Comparison of ENCODE assay signal across 7 mouse cellular contexts in the genomic region with DNA sequence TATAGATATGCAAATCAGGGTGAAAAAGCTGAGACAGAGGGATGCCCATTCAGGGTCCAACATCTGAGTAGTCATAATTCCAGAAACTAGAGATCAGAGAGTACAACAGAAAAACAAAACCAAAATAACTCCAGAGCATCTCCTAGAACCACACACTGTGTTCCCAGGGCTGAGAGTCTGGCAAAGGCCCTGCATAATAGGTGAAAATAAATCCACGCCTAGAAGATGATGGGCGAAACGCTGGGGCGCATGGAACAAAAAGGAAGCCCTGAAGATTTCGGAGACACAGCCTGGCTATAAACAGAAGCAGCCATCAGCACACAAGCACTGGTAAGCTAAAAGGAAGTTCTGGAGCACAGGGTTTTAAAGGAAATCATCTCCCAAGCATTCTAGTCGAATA. TPM values are rescaled to one million over a fixed set of nuclear protein-coding genes. Genes with fewer than 3 reads are reported as not detected.
DNase-seq lines count a peak whose midpoint lies in the region; ATAC-seq and TF ChIP-seq lines count a peak whose summit lies in the region.

No protein-coding gene starts in this region.

- no peaks in the 10 kb centered on the region for H3K36me3 ChIP-seq in hindbrain, embryonic 10.5 days
- H3K36me3 ChIP-seq in hindbrain, postnatal 0 days (ENCODE audit: insufficient read depth, low read length), result no peaks in the 10 kb centered on the region
- H3K36me3 ChIP-seq in neural tube, embryonic 13.5 days, result no peaks in the 10 kb centered on the region
- H3K36me3 ChIP-seq in intestine, embryonic 14.5 days (ENCODE audit: control insufficient read depth, insufficient read depth, low read length), result no peaks in the 10 kb centered on the region

- peaks cover 12% of the 10 kb centered on the region for H3K27me3 ChIP-seq in hindbrain, embryonic 10.5 days (ENCODE audit: insufficient read depth, poor library complexity, severe bottlenecking)
- no peaks in the 10 kb centered on the region for H3K27me3 ChIP-seq in hindbrain, postnatal 0 days (ENCODE audit: insufficient read depth, low read length)
- no peaks in the 10 kb centered on the region for H3K27me3 ChIP-seq in neural tube, embryonic 13.5 days
- H3K27me3 ChIP-seq in intestine, embryonic 14.5 days (replicated peaks; ENCODE audit: control insufficient read depth, insufficient read depth, low read length), result no peaks in the 10 kb centered on the region

- peak overlapping the region; percentile 75 for H3K27ac ChIP-seq in hindbrain, embryonic 10.5 days
- no peak overlapping the region; the same call in 1 of the 2 replicates for H3K27ac ChIP-seq in hindbrain, postnatal 0 days
- H3K27ac ChIP-seq in neural tube, embryonic 13.5 days (replicated peaks), result peak overlapping the region; percentile 49
- H3K27ac ChIP-seq in intestine, embryonic 14.5 days (ENCODE audit: low read depth), result peak overlapping the region; percentile 85

- no peaks in the 10 kb centered on the region for H3K9me3 ChIP-seq in hindbrain, embryonic 10.5 days
- H3K9me3 ChIP-seq in hindbrain, postnatal 0 days (ENCODE audit: low read length), result no peaks in the 10 kb centered on the region
- no peaks in the 10 kb centered on the region for H3K9me3 ChIP-seq in neural tube, embryonic 13.5 days
- H3K9me3 ChIP-seq in intestine, embryonic 14.5 days (ENCODE audit: control insufficient read depth, low read length), result no peaks in the 10 kb centered on the region

- no peak for TF ChIP-seq CTCF in hindbrain, postnatal 0 days (IDR thresholded peaks at IDR 0.05; ENCODE audit: low read depth)

- WGBS in hindbrain, embryonic 10.5 days, result 82% methylated on average over 6 of the region's 6 CpGs
- 70% methylated on average over 6 of the region's 6 CpGs for WGBS in hindbrain, postnatal 0 days
- WGBS in neural tube, embryonic 13.5 days, result 62% methylated on average over 6 of the region's 6 CpGs
- 52% methylated on average over 6 of the region's 6 CpGs for WGBS in intestine, embryonic 14.5 days

- no peak for DNase-seq in hindbrain, embryonic 10.5 days (ENCODE audit: low spot score)
- no peak for DNase-seq in hindbrain, postnatal 0 days (ENCODE audit: low spot score)
- no peak for DNase-seq in neural tube, embryonic 10.5 days (ENCODE audit: extremely low spot score, low spot score)
- DNase-seq in intestine, embryonic 14.5 days (ENCODE audit: low spot score), result no peak
- no peak for DNase-seq in thymus, adult 18-20 months

- H3K4me2 ChIP-seq in hindbrain, postnatal 0 days (ENCODE audit: low read depth, low read length), result no peak overlapping the region
- no peak overlapping the region for H3K4me2 ChIP-seq in neural tube, embryonic 13.5 days
- H3K4me2 ChIP-seq in intestine, embryonic 14.5 days (ENCODE audit: low read length), result peak overlapping the region; percentile 20

- no peak overlapping the region for H3K4me3 ChIP-seq in hindbrain, embryonic 10.5 days
- no peak overlapping the region for H3K4me3 ChIP-seq in hindbrain, postnatal 0 days (ENCODE audit: low read length)
- no peak overlapping the region for H3K4me3 ChIP-seq in neural tube, embryonic 13.5 days
- no peak overlapping the region for H3K4me3 ChIP-seq in intestine, embryonic 14.5 days (ENCODE audit: low read depth, low read length)

- ATAC-seq in hindbrain, postnatal 0 days, result no peak
- ATAC-seq in neural tube, embryonic 13.5 days (ENCODE audit: low read depth), result no peak
- ATAC-seq in intestine, embryonic 14.5 days (replicated peaks; ENCODE audit: low FRiP score, low TSS enrichment, low read depth), result no peak
- ATAC-seq in megakaryocyte, adult 5-6 weeks (ENCODE audit: poor library complexity, severe bottlenecking), result no peak

- no peak overlapping the region for H3K9ac ChIP-seq in hindbrain, postnatal 0 days (replicated peaks; ENCODE audit: low read length)
- no peak overlapping the region for H3K9ac ChIP-seq in neural tube, embryonic 13.5 days
- no peak overlapping the region for H3K9ac ChIP-seq in intestine, embryonic 14.5 days (ENCODE audit: low read length)

- peaks cover 20% of the 10 kb centered on the region for H3K4me1 ChIP-seq in hindbrain, embryonic 10.5 days (replicated peaks)
- no peaks in the 10 kb centered on the region for H3K4me1 ChIP-seq in hindbrain, postnatal 0 days (ENCODE audit: insufficient read depth, low read length)
- H3K4me1 ChIP-seq in neural tube, embryonic 13.5 days (replicated peaks), result no peaks in the 10 kb centered on the region
- peaks cover 20% of the 10 kb centered on the region for H3K4me1 ChIP-seq in intestine, embryonic 14.5 days (replicated peaks; ENCODE audit: control insufficient read depth, insufficient read depth, low read length)

RNA-seq across cellular contexts. Expression of gene Zcchc24, which starts 26.2 kb away (rescaled TPM):
- 8.5 and 10.5 TPM in 2 replicates for polyA plus RNA-seq in hindbrain, embryonic 10.5 days (2016; fragmentation: Nextera tagmentation; extraction: Ambion mirVana)
- 34.4 and 39.3 TPM in 2 replicates for total RNA-seq in hindbrain, postnatal 0 days (2014; rRNA removed)
- 19.7 and 20.4 TPM in 2 replicates for polyA plus RNA-seq in hindbrain, postnatal 0 days (2015; fragmentation: Nextera tagmentation; extraction: Ambion mirVana)
- 14.2 and 16.7 TPM in 2 replicates for polyA plus RNA-seq in neural tube, embryonic 13.5 days (2015; fragmentation: Nextera tagmentation; extraction: Ambion mirVana)
- polyA plus RNA-seq in intestine, embryonic 14.5 days (2014; fragmentation: Nextera tagmentation; extraction: Ambion mirVana), result 32.8 and 33.6 TPM in 2 replicates
- total RNA-seq in megakaryocyte, adult 5-6 weeks (2015), result 33.6 and 37.0 TPM in 2 replicates
- total RNA-seq in megakaryocyte, adult 5-6 weeks (2017), result 23.2 and 24.1 TPM in 2 replicates

RNA-seq across cellular contexts. Expression of gene Anxa11, which starts 46.9 kb away (rescaled TPM):
- 4.2 and 4.4 TPM in 2 replicates for polyA plus RNA-seq in hindbrain, embryonic 10.5 days (2016; fragmentation: Nextera tagmentation; extraction: Ambion mirVana)
- 3.7 and 4.2 TPM in 2 replicates for total RNA-seq in hindbrain, postnatal 0 days (2014; rRNA removed)
- polyA plus RNA-seq in hindbrain, postnatal 0 days (2015; fragmentation: Nextera tagmentation; extraction: Ambion mirVana), result 4.5 and 4.9 TPM in 2 replicates
- polyA plus RNA-seq in neural tube, embryonic 13.5 days (2015; fragmentation: Nextera tagmentation; extraction: Ambion mirVana), result 3.1 and 3.7 TPM in 2 replicates
- 66.8 and 68.3 TPM in 2 replicates for polyA plus RNA-seq in intestine, embryonic 14.5 days (2014; fragmentation: Nextera tagmentation; extraction: Ambion mirVana)
- total RNA-seq in megakaryocyte, adult 5-6 weeks (2015), result 91.2 and 103 TPM in 2 replicates
- 21.2 and 38.7 TPM in 2 replicates for total RNA-seq in megakaryocyte, adult 5-6 weeks (2017)

Comparison
In these comparisons a context has a peak if more than half of its experiments do, and no peak if none do; other contexts are left out.
1. RNA of gene Anxa11, which starts 46.9 kb away (polyA plus RNA-seq): 66.8 to 68.3 TPM in intestine, embryonic 14.5 days; 4.5 to 4.9 TPM in hindbrain, postnatal 0 days, 4.2 to 4.4 TPM in hindbrain, embryonic 10.5 days and 3.1 to 3.7 TPM in neural tube, embryonic 13.5 days; every median in the first group is over 10 times any median in the second.